In genomic region chr16:75849039-75849438, GRCm38 (mm10) we compare ENCODE assay signal across 21 mouse cellular contexts.
"Had no signal": no experiment of that assay in that cellular context is flagged by ENCODE, and none has a peak within 500 bp of the region (broad histone marks: within the 10 kb centered on the region; RNA-seq: fewer than 3 reads in every experiment).

No protein-coding gene starts in this region.

- H3K27ac ChIP-seq: heart, embryonic 10.5 days; hindbrain, embryonic 13.5 days; hindbrain, embryonic 15.5 days; hindbrain, postnatal 0 days; limb, embryonic 13.5 days; limb, embryonic 15.5 days; liver, embryonic 12.5 days; liver, embryonic 14.5 days had no signal

- H3K27me3 ChIP-seq: heart, embryonic 12.5 days; hindbrain, embryonic 13.5 days; hindbrain, embryonic 15.5 days; limb, embryonic 13.5 days; limb, embryonic 15.5 days; liver, embryonic 12.5 days had no signal

- DNase-seq: forebrain, postnatal 0 days; gastrocnemius, postnatal 14 days; gastrocnemius, postnatal 36 days; heart, adult 18-20 months; heart, postnatal 10 days; kidney, adult 18-20 months; kidney, adult 8-10 months; kidney, postnatal 10 days; layer of hippocampus, adult 9-11 months; layer of hippocampus, postnatal 36 days; left cerebral cortex, postnatal 4 days had no signal

- H3K4me1 ChIP-seq: heart, embryonic 10.5 days; heart, embryonic 12.5 days; hindbrain, embryonic 13.5 days; hindbrain, embryonic 15.5 days; limb, embryonic 15.5 days had no signal

- H3K9ac ChIP-seq: forebrain, postnatal 0 days; heart, embryonic 12.5 days; hindbrain, embryonic 13.5 days; hindbrain, embryonic 15.5 days; limb, embryonic 13.5 days; limb, embryonic 15.5 days; liver, embryonic 12.5 days; liver, embryonic 14.5 days had no signal

- H3K36me3 ChIP-seq: heart, embryonic 10.5 days; heart, embryonic 12.5 days; hindbrain, embryonic 13.5 days; hindbrain, embryonic 15.5 days; limb, embryonic 13.5 days; limb, embryonic 15.5 days; liver, embryonic 12.5 days had no signal

- H3K4me2 ChIP-seq: heart, embryonic 12.5 days; hindbrain, embryonic 13.5 days; hindbrain, embryonic 15.5 days; limb, embryonic 13.5 days; limb, embryonic 15.5 days; liver, embryonic 12.5 days had no signal

- H3K4me3 ChIP-seq: heart, embryonic 10.5 days; heart, embryonic 12.5 days; hindbrain, embryonic 13.5 days; hindbrain, embryonic 15.5 days; limb, embryonic 13.5 days; limb, embryonic 15.5 days; liver, embryonic 12.5 days had no signal

- ATAC-seq: forebrain, postnatal 0 days; hindbrain, postnatal 0 days; intestine, embryonic 16.5 days; liver, embryonic 12.5 days had no signal

- H3K9me3 ChIP-seq: heart, embryonic 10.5 days; heart, embryonic 12.5 days; hindbrain, embryonic 13.5 days; hindbrain, embryonic 15.5 days; limb, embryonic 13.5 days; limb, embryonic 15.5 days; liver, embryonic 12.5 days had no signal
